In the genomic region with DNA sequence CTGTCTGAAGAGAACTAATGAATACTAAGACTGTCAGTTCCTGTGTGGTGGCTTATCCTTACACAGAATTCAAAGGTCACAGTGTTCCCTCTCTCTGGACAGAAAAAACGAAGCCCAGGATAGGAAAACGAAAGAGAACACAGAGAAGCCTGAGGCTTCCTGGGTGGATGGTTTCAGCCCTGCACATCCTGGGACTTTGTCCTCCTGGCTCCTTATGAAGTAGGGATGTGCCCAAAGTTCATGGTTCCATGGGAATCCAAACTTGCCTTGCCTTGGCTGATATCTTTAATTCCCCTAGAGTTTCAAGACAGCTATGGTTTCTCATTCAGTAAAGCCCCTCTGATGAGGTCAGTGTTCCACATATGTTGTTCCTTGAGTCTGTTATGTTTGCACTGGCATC, we compare ENCODE assay signal across 20 mouse cellular contexts. TPM values are rescaled to one million over a fixed set of nuclear protein-coding genes. Genes with fewer than 3 reads are reported as not detected.
DNase-seq lines count a peak whose midpoint lies in the region; ATAC-seq and TF ChIP-seq lines count a peak whose summit lies in the region.
"Had no signal": no experiment of that assay in that cellular context is flagged by ENCODE, and none has a peak within 500 bp of the region (broad histone marks: within the 10 kb centered on the region; RNA-seq: fewer than 3 reads in every experiment).

No protein-coding gene starts in this region.

- DNase-seq in kidney, adult 9 months, result peak; percentile 82
- DNase-seq in hindbrain, postnatal 0 days (ENCODE audit: low spot score), result no peak
- no peak for DNase-seq in lung, postnatal 14 days
- no peak for DNase-seq in gastrocnemius, adult 18-20 months (ENCODE audit: low spot score)
- DNase-seq in ovary, postnatal 10 days (ENCODE audit: low spot score), result no peak
- DNase-seq: adrenal gland, postnatal 10 days; cerebellum, adult 2 months; gastrocnemius, postnatal 36 days; heart, postnatal 4 days; layer of hippocampus, postnatal 36 days; right cerebral cortex, postnatal 25 days; thymus, postnatal 25 days had no signal

- no peak overlapping the region for H3K27ac ChIP-seq in kidney, embryonic 14.5 days (ENCODE audit: low read depth, low read length)
- peak overlapping the region; percentile 72 for H3K27ac ChIP-seq in forebrain, embryonic 15.5 days (replicated peaks)
- peak overlapping the region; percentile 67; the same call in 1 of the 2 replicates for H3K27ac ChIP-seq in hindbrain, postnatal 0 days
- 0 out of 2 replicates have a peak overlapping the region, but pooled peaks have one; percentile 47 for H3K27ac ChIP-seq in neural tube, embryonic 12.5 days
- H3K27ac ChIP-seq: kidney, postnatal 0 days had no signal

- no peak overlapping the region for H3K9ac ChIP-seq in kidney, embryonic 14.5 days (ENCODE audit: low read depth, low read length)
- no peak overlapping the region for H3K9ac ChIP-seq in forebrain, embryonic 15.5 days (replicated peaks)
- H3K9ac ChIP-seq in hindbrain, postnatal 0 days (replicated peaks; ENCODE audit: low read length), result no peak overlapping the region
- H3K9ac ChIP-seq in neural tube, embryonic 12.5 days, result no peak overlapping the region
- H3K9ac ChIP-seq: heart, embryonic 12.5 days had no signal

- no peak for TF ChIP-seq CTCF in hindbrain, postnatal 0 days (IDR thresholded peaks at IDR 0.05; ENCODE audit: low read depth)

- no peak overlapping the region for H3K4me3 ChIP-seq in kidney, embryonic 14.5 days (ENCODE audit: low read length)
- no peak overlapping the region for H3K4me3 ChIP-seq in forebrain, embryonic 15.5 days
- no peak overlapping the region for H3K4me3 ChIP-seq in hindbrain, postnatal 0 days (ENCODE audit: low read length)
- H3K4me3 ChIP-seq in neural tube, embryonic 12.5 days, result no peak overlapping the region
- H3K4me3 ChIP-seq: heart, embryonic 12.5 days; megakaryocyte, embryonic 14.5 days had no signal

- H3K36me3 ChIP-seq in kidney, embryonic 14.5 days (ENCODE audit: control insufficient read depth, insufficient read depth, low read length), result no peaks in the 10 kb centered on the region
- no peaks in the 10 kb centered on the region for H3K36me3 ChIP-seq in forebrain, embryonic 15.5 days
- H3K36me3 ChIP-seq in hindbrain, postnatal 0 days (ENCODE audit: insufficient read depth, low read length), result no peaks in the 10 kb centered on the region
- no peaks in the 10 kb centered on the region for H3K36me3 ChIP-seq in neural tube, embryonic 12.5 days
- H3K36me3 ChIP-seq: heart, embryonic 12.5 days had no signal

- 73% methylated on average over 2 of the region's 2 CpGs for WGBS in kidney, embryonic 14.5 days
- WGBS in forebrain, embryonic 15.5 days, result 7% methylated on average over 2 of the region's 2 CpGs
- WGBS in hindbrain, postnatal 0 days, result 36% methylated on average over 2 of the region's 2 CpGs
- WGBS in neural tube, embryonic 12.5 days, result 43% methylated on average over 2 of the region's 2 CpGs

- H3K4me2 ChIP-seq in kidney, embryonic 14.5 days (replicated peaks; ENCODE audit: low read depth, low read length), result no peak overlapping the region
- no peak overlapping the region; the same call in 1 of the 2 replicates for H3K4me2 ChIP-seq in forebrain, embryonic 15.5 days (replicated peaks)
- no peak overlapping the region for H3K4me2 ChIP-seq in hindbrain, postnatal 0 days (ENCODE audit: low read depth, low read length)
- H3K4me2 ChIP-seq in neural tube, embryonic 12.5 days (replicated peaks), result peak overlapping the region; percentile 43; the same call in 1 of the 2 replicates
- H3K4me2 ChIP-seq: heart, embryonic 12.5 days; liver, embryonic 11.5 days had no signal

- ATAC-seq in kidney, embryonic 14.5 days (ENCODE audit: low FRiP score, low TSS enrichment), result no peak
- no peak for ATAC-seq in forebrain, embryonic 15.5 days (replicated peaks)
- no peak for ATAC-seq in hindbrain, postnatal 0 days
- ATAC-seq in neural tube, embryonic 12.5 days (ENCODE audit: low FRiP score, low read depth), result no peak

- peaks cover 15% of the 10 kb centered on the region; the same call in 1 of the 2 replicates for H3K4me1 ChIP-seq in kidney, embryonic 14.5 days (ENCODE audit: control insufficient read depth, insufficient read depth, low read length)
- peaks cover 40% of the 10 kb centered on the region for H3K4me1 ChIP-seq in forebrain, embryonic 15.5 days
- peaks cover 16% of the 10 kb centered on the region; the same call in 1 of the 2 replicates for H3K4me1 ChIP-seq in hindbrain, postnatal 0 days (ENCODE audit: insufficient read depth, low read length)
- H3K4me1 ChIP-seq in neural tube, embryonic 12.5 days, result peaks cover 71% of the 10 kb centered on the region
- H3K4me1 ChIP-seq: megakaryocyte, embryonic 14.5 days had no signal

- no peaks in the 10 kb centered on the region; the same call in 1 of the 2 replicates for H3K27me3 ChIP-seq in kidney, embryonic 14.5 days (ENCODE audit: control insufficient read depth, insufficient read depth, low read length)
- no peaks in the 10 kb centered on the region for H3K27me3 ChIP-seq in forebrain, embryonic 15.5 days
- H3K27me3 ChIP-seq in hindbrain, postnatal 0 days (ENCODE audit: insufficient read depth, low read length), result no peaks in the 10 kb centered on the region
- H3K27me3 ChIP-seq in neural tube, embryonic 12.5 days (replicated peaks), result no peaks in the 10 kb centered on the region
- H3K27me3 ChIP-seq: heart, embryonic 12.5 days had no signal

- H3K9me3 ChIP-seq in kidney, embryonic 14.5 days (ENCODE audit: control insufficient read depth, low read length), result peaks cover under 1% of the 10 kb centered on the region; the same call in 1 of the 2 replicates
- no peaks in the 10 kb centered on the region for H3K9me3 ChIP-seq in forebrain, embryonic 15.5 days
- no peaks in the 10 kb centered on the region for H3K9me3 ChIP-seq in hindbrain, postnatal 0 days (ENCODE audit: low read length)
- no peaks in the 10 kb centered on the region for H3K9me3 ChIP-seq in neural tube, embryonic 12.5 days
- H3K9me3 ChIP-seq: heart, embryonic 12.5 days had no signal

RNA-seq across cellular contexts. Expression of a gene that starts 19.2 kb away (rescaled TPM):
- polyA plus RNA-seq in kidney, embryonic 14.5 days (2014; fragmentation: Nextera tagmentation; extraction: Ambion mirVana), result 50.5 and 56.4 TPM in 2 replicates
- 23.7 and 23.8 TPM in 2 replicates for polyA plus RNA-seq in forebrain, embryonic 15.5 days (2015; fragmentation: Nextera tagmentation; extraction: Ambion mirVana)
- 7.2 and 13.1 TPM in 2 replicates for total RNA-seq in hindbrain, postnatal 0 days (2014; rRNA removed)
- polyA plus RNA-seq in hindbrain, postnatal 0 days (2015; fragmentation: Nextera tagmentation; extraction: Ambion mirVana), result 7.4 and 7.8 TPM in 2 replicates
- 34.0 and 38.0 TPM in 2 replicates for polyA plus RNA-seq in neural tube, embryonic 12.5 days (2016; fragmentation: Nextera tagmentation; extraction: Ambion mirVana)
- 10 to 100 TPM in 1 of 2 experiments, 1 to 10 TPM in 1; 9.0 to 12.1 TPM for total RNA-seq in gastrocnemius, adult 18-20 months (2021)
- total RNA-seq: MEL had no signal
